8 mouse cellular contexts compared by ENCODE assay signal in genomic region chr3:89519894-89520293, GRCm38 (mm10). TPM values are rescaled to one million over a fixed set of nuclear protein-coding genes. Genes with fewer than 3 reads are reported as not detected.
DNase-seq lines count a peak whose midpoint lies in the region; ATAC-seq lines count a peak whose summit lies in the region.

Gene Kcnn3 (plus strand): TSS chr3:89520164.

- ATAC-seq in liver, embryonic 16.5 days (ENCODE audit: low read depth): peak; percentile 63; the same call in 1 of the 2 replicates
- ATAC-seq in neural tube, embryonic 13.5 days (ENCODE audit: low read depth): peak; percentile 92

- H3K36me3 ChIP-seq in liver, embryonic 16.5 days (ENCODE audit: control insufficient read depth, insufficient read depth): no peaks in the 10 kb centered on the region
- no peaks in the 10 kb centered on the region for H3K36me3 ChIP-seq in neural tube, embryonic 13.5 days

- peak within 1 kb of the TSS; percentile 50 for H3K4me2 ChIP-seq in liver, embryonic 16.5 days (ENCODE audit: low read depth, low read length)
- H3K4me2 ChIP-seq in neural tube, embryonic 13.5 days: peak within 1 kb of the TSS; percentile 75

- peaks cover 41% of the 10 kb centered on the region for H3K27me3 ChIP-seq in liver, embryonic 16.5 days (ENCODE audit: control insufficient read depth, insufficient read depth, low read depth, low read length)
- peaks cover 33% of the 10 kb centered on the region for H3K27me3 ChIP-seq in neural tube, embryonic 13.5 days

- peaks cover 7% of the 10 kb centered on the region for H3K4me1 ChIP-seq in liver, embryonic 16.5 days (ENCODE audit: control insufficient read depth, low read depth, low read length)
- H3K4me1 ChIP-seq in neural tube, embryonic 13.5 days (replicated peaks): peaks cover 50% of the 10 kb centered on the region

- no peaks in the 10 kb centered on the region for H3K9me3 ChIP-seq in liver, embryonic 16.5 days (replicated peaks; ENCODE audit: control insufficient read depth, low read length)
- H3K9me3 ChIP-seq in neural tube, embryonic 13.5 days: peaks cover 8% of the 10 kb centered on the region; the same call in 1 of the 2 replicates

- 0 out of 2 replicates have a peak within 1 kb of the TSS, but pooled peaks have one; percentile 13 for H3K4me3 ChIP-seq in liver, embryonic 16.5 days (ENCODE audit: low read depth, low read length)
- peak within 1 kb of the TSS; percentile 44 for H3K4me3 ChIP-seq in neural tube, embryonic 13.5 days

- no peak within 1 kb of the TSS for H3K27ac ChIP-seq in liver, embryonic 16.5 days (ENCODE audit: low read length)
- H3K27ac ChIP-seq in neural tube, embryonic 13.5 days (replicated peaks): peak within 1 kb of the TSS; percentile 30; the same call in 1 of the 2 replicates

- 0% methylated on average over 15 of the region's 15 CpGs for WGBS in liver, embryonic 16.5 days (ENCODE audit: insufficient replicate concordance)
- WGBS in neural tube, embryonic 13.5 days: under 1% methylated on average over 15 of the region's 15 CpGs

- DNase-seq in MN1 (ENCODE audit: low spot score): peak; percentile 93
- DNase-seq in cerebellum, adult 9-10 months: peak; percentile 34
- peak; percentile 85 to 92 for DNase-seq in frontal cortex, adult 2 months (ENCODE audit: extremely low spot score in 1 of 2, low spot score in 1 of 2)
- DNase-seq in heart, postnatal 4 days: peak; percentile 89
- DNase-seq in layer of hippocampus, adult 18-20 months (ENCODE audit: low spot score in 2 of 2): peak; percentile 91 to 94
- peak; percentile 65 for DNase-seq in testis, postnatal 14 days (ENCODE audit: low spot score)

- H3K9ac ChIP-seq in liver, embryonic 16.5 days (ENCODE audit: low read depth, low read length): no peak within 1 kb of the TSS
- peak within 1 kb of the TSS; percentile 73 for H3K9ac ChIP-seq in neural tube, embryonic 13.5 days

RNA-seq across cellular contexts. Expression of gene Kcnn3, which starts in this region (rescaled TPM):
- polyA plus RNA-seq in frontal cortex, adult 2 months (2012; rRNA removed): 11.4 and 15.8 TPM in 2 replicates
- 1 to 10 TPM; 4.3 to 4.8 TPM for total RNA-seq in heart, postnatal 4 days (2021)
- total RNA-seq in layer of hippocampus, adult 18-20 months (2021): 10 to 100 TPM; 24.6 to 26.6 TPM
- polyA plus RNA-seq in liver, embryonic 16.5 days (2015; fragmentation: Nextera tagmentation; extraction: Ambion mirVana): 0.05 TPM in 1 of 2 replicates, not detected in the other
- 4.8 and 5.5 TPM in 2 replicates for polyA plus RNA-seq in neural tube, embryonic 13.5 days (2015; fragmentation: Nextera tagmentation; extraction: Ambion mirVana)

Comparison
In these comparisons a context has a peak if more than half of its experiments do, and no peak if none do; other contexts are left out.
1. RNA of gene Kcnn3 (total RNA-seq): 24.6 to 26.6 TPM in layer of hippocampus, adult 18-20 months; 4.3 to 4.8 TPM in heart, postnatal 4 days; every median in the first group is over 4 times any median in the second.
2. Peak in ATAC-seq, H3K4me3 ChIP-seq and H3K4me2 ChIP-seq in liver, embryonic 16.5 days; RNA of the gene not detected or under 1 TPM.
3. DNase-seq: peak in every context shown above with its lines; median percentile 93 in MN1; 92 in layer of hippocampus, adult 18-20 months; 89 in heart, postnatal 4 days; 88 in frontal cortex, adult 2 months; 65 in testis, postnatal 14 days; 34 in cerebellum, adult 9-10 months.